Comparison of ENCODE assay signal across 8 mouse cellular contexts in the genomic region with DNA sequence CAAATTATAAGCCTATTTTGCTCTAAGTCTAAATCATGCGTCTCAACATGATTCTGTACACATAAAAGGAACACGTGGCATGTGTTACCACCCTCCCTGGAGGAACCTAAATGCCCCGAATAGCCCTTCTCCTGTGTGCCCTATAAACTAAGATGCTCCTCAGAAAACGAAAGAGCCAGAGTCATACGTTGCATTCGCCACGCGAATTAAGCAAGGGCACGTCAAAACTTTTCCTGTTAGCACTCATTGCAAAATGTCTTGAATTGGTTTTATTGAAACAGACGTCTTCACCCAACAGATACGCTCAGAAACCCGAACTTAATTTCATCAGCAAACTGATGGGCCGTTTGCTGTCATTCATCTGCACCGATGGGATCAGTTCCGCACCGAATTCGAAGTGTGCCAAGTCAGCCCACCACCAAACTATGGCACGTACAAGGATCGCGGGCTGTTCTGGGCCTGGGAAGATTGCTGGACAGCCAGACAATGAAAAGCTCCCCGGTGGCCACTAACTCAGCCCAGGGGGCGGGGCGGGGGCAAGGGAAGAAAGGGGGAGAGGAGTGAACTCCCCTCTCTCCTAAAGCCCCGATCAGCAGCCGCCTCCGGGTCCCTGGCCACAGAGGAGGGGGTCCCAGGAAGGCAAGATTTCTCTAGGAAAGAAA. TPM values are rescaled to one million over a fixed set of nuclear protein-coding genes. Genes with fewer than 3 reads are reported as not detected.
A peak's percentile ranks its signal among the peaks of the same experiment; 100 is the strongest.
DNase-seq lines count a peak whose midpoint lies in the region; ATAC-seq and TF ChIP-seq lines count a peak whose summit lies in the region.

No protein-coding gene starts in this region.

- no peak for TF ChIP-seq CTCF in lung, postnatal 0 days (IDR thresholded peaks at IDR 0.05)

- TF ChIP-seq EP300 in lung, postnatal 0 days (IDR thresholded peaks at IDR 0.05), result no peak

- WGBS in forebrain, embryonic 16.5 days, result under 1% methylated on average over 24 of the region's 26 CpGs
- WGBS in intestine, embryonic 15.5 days, result 1% methylated on average over 26 of the region's 26 CpGs
- under 1% methylated on average over 26 of the region's 26 CpGs for WGBS in lung, postnatal 0 days
- under 1% methylated on average over 26 of the region's 26 CpGs for WGBS in stomach, embryonic 16.5 days

- peak overlapping the region; percentile 98 for H3K4me2 ChIP-seq in forebrain, embryonic 16.5 days (ENCODE audit: low read length)
- peak overlapping the region; percentile 89 for H3K4me2 ChIP-seq in intestine, embryonic 15.5 days (replicated peaks)
- peak overlapping the region; percentile 96 for H3K4me2 ChIP-seq in lung, postnatal 0 days (replicated peaks; ENCODE audit: low read depth, low read length)
- H3K4me2 ChIP-seq in stomach, embryonic 16.5 days (ENCODE audit: low read depth, low read length), result peak overlapping the region; percentile 69

- peak overlapping the region; percentile 63 for H3K4me3 ChIP-seq in forebrain, embryonic 16.5 days (replicated peaks; ENCODE audit: low read length)
- H3K4me3 ChIP-seq in intestine, embryonic 15.5 days (replicated peaks), result peak overlapping the region; percentile 86
- H3K4me3 ChIP-seq in lung, postnatal 0 days (ENCODE audit: low read depth, low read length), result peak overlapping the region; percentile 78
- H3K4me3 ChIP-seq in stomach, embryonic 16.5 days (replicated peaks; ENCODE audit: low read length), result peak overlapping the region; percentile 89

- DNase-seq in cerebellum, adult 11-12 months, result peak; percentile 61
- DNase-seq in adrenal gland, adult 2 months, result peak; percentile 68
- peak; percentile 45 for DNase-seq in lung, postnatal 0 days (ENCODE audit: low spot score)
- no peak for DNase-seq in frontal cortex, postnatal 25 days (ENCODE audit: low spot score in 2 of 2)

- no peak overlapping the region for H3K27ac ChIP-seq in forebrain, embryonic 16.5 days (ENCODE audit: low read length)
- peak overlapping the region; percentile 91 for H3K27ac ChIP-seq in intestine, embryonic 15.5 days
- H3K27ac ChIP-seq in lung, postnatal 0 days (ENCODE audit: low read length), result peak overlapping the region; percentile 72; the same call in 1 of the 2 replicates
- H3K27ac ChIP-seq in stomach, embryonic 16.5 days (ENCODE audit: low read length), result peak overlapping the region; percentile 91

- no peaks in the 10 kb centered on the region for H3K9me3 ChIP-seq in forebrain, embryonic 16.5 days (ENCODE audit: control insufficient read depth, low read length)
- no peaks in the 10 kb centered on the region for H3K9me3 ChIP-seq in intestine, embryonic 15.5 days
- H3K9me3 ChIP-seq in lung, postnatal 0 days (ENCODE audit: low read length), result no peaks in the 10 kb centered on the region
- no peaks in the 10 kb centered on the region for H3K9me3 ChIP-seq in stomach, embryonic 16.5 days (replicated peaks; ENCODE audit: control insufficient read depth, low read length)

- peaks cover 20% of the 10 kb centered on the region for H3K4me1 ChIP-seq in forebrain, embryonic 16.5 days (replicated peaks; ENCODE audit: control insufficient read depth, insufficient read depth, low read length)
- peaks cover 9% of the 10 kb centered on the region; the same call in 1 of the 2 replicates for H3K4me1 ChIP-seq in intestine, embryonic 15.5 days (replicated peaks)
- H3K4me1 ChIP-seq in lung, postnatal 0 days (ENCODE audit: insufficient read depth, low read depth, low read length), result no peaks in the 10 kb centered on the region
- peaks cover 15% of the 10 kb centered on the region for H3K4me1 ChIP-seq in stomach, embryonic 16.5 days (ENCODE audit: control insufficient read depth, insufficient read depth, low read length)

- no peaks in the 10 kb centered on the region for H3K27me3 ChIP-seq in forebrain, embryonic 16.5 days (replicated peaks; ENCODE audit: control insufficient read depth, insufficient read depth, low read length)
- H3K27me3 ChIP-seq in intestine, embryonic 15.5 days (replicated peaks), result no peaks in the 10 kb centered on the region
- H3K27me3 ChIP-seq in lung, postnatal 0 days (replicated peaks; ENCODE audit: insufficient read depth, low read length), result no peaks in the 10 kb centered on the region
- no peaks in the 10 kb centered on the region for H3K27me3 ChIP-seq in stomach, embryonic 16.5 days (ENCODE audit: control insufficient read depth, insufficient read depth, low read length)

- peak overlapping the region; percentile 78 for H3K9ac ChIP-seq in forebrain, embryonic 16.5 days (replicated peaks; ENCODE audit: low read depth, low read length)
- peak overlapping the region; percentile 86 for H3K9ac ChIP-seq in intestine, embryonic 15.5 days
- peak overlapping the region; percentile 63 for H3K9ac ChIP-seq in lung, postnatal 0 days (replicated peaks; ENCODE audit: low read depth)
- peak overlapping the region; percentile 88 for H3K9ac ChIP-seq in stomach, embryonic 16.5 days (ENCODE audit: low read length)

- ATAC-seq in cerebellum, adult (ENCODE audit: insufficient number of reproducible peaks, low FRiP score, low TSS enrichment), result no peak
- ATAC-seq in forebrain, embryonic 16.5 days, result 0 out of 2 replicates have a peak, but pooled peaks have one; percentile 5
- peak; percentile 15; the same call in 1 of the 2 replicates for ATAC-seq in intestine, embryonic 15.5 days
- no peak for ATAC-seq in lung, postnatal 0 days
- ATAC-seq in stomach, embryonic 16.5 days (ENCODE audit: insufficient read depth, low FRiP score), result no peak

- no peaks in the 10 kb centered on the region for H3K36me3 ChIP-seq in forebrain, embryonic 16.5 days (ENCODE audit: control insufficient read depth, insufficient read depth)
- H3K36me3 ChIP-seq in intestine, embryonic 15.5 days, result no peaks in the 10 kb centered on the region
- H3K36me3 ChIP-seq in lung, postnatal 0 days (ENCODE audit: insufficient read depth, low read length), result no peaks in the 10 kb centered on the region
- H3K36me3 ChIP-seq in stomach, embryonic 16.5 days (ENCODE audit: control insufficient read depth, insufficient read depth, low read length), result no peaks in the 10 kb centered on the region

RNA-seq across cellular contexts. Expression of a gene that starts 1.2 kb away (rescaled TPM):
- 10 to 100 TPM; 28.9 to 31.6 TPM for total RNA-seq in adrenal gland, adult 2 months (2021)
- 21.5 and 25.2 TPM in 2 replicates for polyA plus RNA-seq in adrenal gland, adult 2 months (2012; rRNA removed)
- polyA plus RNA-seq in forebrain, embryonic 16.5 days (2015; fragmentation: Nextera tagmentation; extraction: Ambion mirVana), result 14.5 and 15.6 TPM in 2 replicates
- polyA plus RNA-seq in intestine, embryonic 15.5 days (2015; fragmentation: Nextera tagmentation; extraction: Ambion mirVana), result 31.1 and 31.2 TPM in 2 replicates
- 11.7 and 11.9 TPM in 2 replicates for polyA plus RNA-seq in lung, postnatal 0 days (2015; fragmentation: Nextera tagmentation; extraction: Ambion mirVana)
- 26.6 and 28.7 TPM in 2 replicates for polyA plus RNA-seq in stomach, embryonic 16.5 days (2015; fragmentation: Nextera tagmentation; extraction: Ambion mirVana)

RNA-seq across cellular contexts. Expression of a gene that starts 9.0 kb away (rescaled TPM):
- total RNA-seq in adrenal gland, adult 2 months (2021), result 10 to 100 TPM; 37.9 to 53.7 TPM
- polyA plus RNA-seq in adrenal gland, adult 2 months (2012; rRNA removed), result 13.8 and 21.4 TPM in 2 replicates
- 94.0 and 101 TPM in 2 replicates for polyA plus RNA-seq in forebrain, embryonic 16.5 days (2015; fragmentation: Nextera tagmentation; extraction: Ambion mirVana)
- polyA plus RNA-seq in intestine, embryonic 15.5 days (2015; fragmentation: Nextera tagmentation; extraction: Ambion mirVana), result 87.2 and 103 TPM in 2 replicates
- polyA plus RNA-seq in lung, postnatal 0 days (2015; fragmentation: Nextera tagmentation; extraction: Ambion mirVana), result 64.4 and 81.7 TPM in 2 replicates
- 76.1 and 94.9 TPM in 2 replicates for polyA plus RNA-seq in stomach, embryonic 16.5 days (2015; fragmentation: Nextera tagmentation; extraction: Ambion mirVana)

Comparison
In these comparisons a context has a peak if more than half of its experiments do, and no peak if none do; other contexts are left out.
1. DNase-seq: peak in cerebellum, adult 11-12 months (single experiment), adrenal gland, adult 2 months (single experiment) and lung, postnatal 0 days (single experiment); none in frontal cortex, postnatal 25 days (0 of 2).
2. ATAC-seq: peak in forebrain, embryonic 16.5 days (single experiment) and intestine, embryonic 15.5 days (single experiment); none in cerebellum, adult (single experiment), lung, postnatal 0 days (single experiment) and stomach, embryonic 16.5 days (single experiment).
3. Peak in every context shown above with its lines, with median percentiles within 50 percentile points of each other: H3K4me2 ChIP-seq, H3K4me3 ChIP-seq and H3K9ac ChIP-seq.